Comparison of ENCODE assay signal across 8 mouse cellular contexts in the genomic region with DNA sequence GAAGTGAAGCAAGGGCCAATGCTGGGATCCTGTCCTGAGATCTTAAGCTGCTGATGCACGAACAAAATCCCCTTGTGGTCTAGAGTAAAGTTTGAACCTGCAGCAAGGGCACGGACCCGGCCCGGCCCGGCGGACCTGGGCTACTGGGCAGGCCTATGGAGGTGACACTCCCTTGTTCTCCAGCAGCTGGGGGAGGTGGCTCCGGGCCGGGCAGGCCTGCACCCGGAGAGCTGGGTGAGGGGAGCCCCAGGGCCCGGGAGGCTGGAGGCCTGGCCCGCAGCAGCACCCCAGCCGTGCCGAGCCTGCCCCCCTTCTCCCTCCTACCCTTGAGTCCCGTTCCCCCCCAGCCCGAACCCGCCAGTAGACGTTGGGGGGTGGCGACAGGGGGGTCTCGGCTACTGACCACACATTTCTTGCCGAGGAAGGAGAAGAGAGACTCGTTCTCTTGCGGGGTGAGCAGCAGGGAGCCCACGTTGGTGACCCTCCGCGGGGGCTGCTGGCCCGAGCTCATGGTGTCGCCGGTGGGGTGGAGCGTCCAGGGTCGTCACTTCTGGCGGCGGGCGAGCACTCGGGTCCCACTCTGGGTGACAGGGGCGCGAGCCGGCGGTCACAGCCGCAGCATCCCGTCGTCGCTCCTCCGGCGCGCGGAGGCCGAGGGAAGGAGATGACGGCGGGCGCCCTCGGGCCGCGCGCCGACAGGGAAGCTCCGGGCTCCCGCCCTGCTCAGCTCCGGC. TPM values are rescaled to one million over a fixed set of nuclear protein-coding genes. Genes with fewer than 3 reads are reported as not detected.
DNase-seq lines count a peak whose midpoint lies in the region; ATAC-seq and TF ChIP-seq lines count a peak whose summit lies in the region.

No protein-coding gene starts in this region.

- no peak for TF ChIP-seq POLR2A in cortical plate, adult 2 months (IDR thresholded peaks at IDR 0.05; ENCODE audit: extremely low read depth, insufficient read depth, low read length)

- WGBS in midbrain, embryonic 11.5 days = under 1% methylated on average over 54 of the region's 58 CpGs

- intact Hi-C loops in left cerebral cortex, adult 2 months (cut with DNase I) = no loop called here
- intact Hi-C loops in left cerebral cortex, postnatal 36 days (cut with DNase I) = loop anchor here (5.0 to 10.0 kb wide), 2 partner anchors 37 to 291 kb away; a partner anchor contains a TSS

- peaks cover 6% of the 10 kb centered on the region; the same call in 1 of the 2 replicates for H3K4me1 ChIP-seq in cortical plate, adult 2 months (ENCODE audit: control insufficient read depth, insufficient read depth, low read length)
- H3K4me1 ChIP-seq in midbrain, embryonic 11.5 days (ENCODE audit: control insufficient read depth, insufficient read depth, low read length) = peaks cover 7% of the 10 kb centered on the region

- H3K9me3 ChIP-seq in midbrain, embryonic 11.5 days (ENCODE audit: control insufficient read depth, low read length) = no peaks in the 10 kb centered on the region

- TF ChIP-seq CTCF in left cerebral cortex, adult 2 months (IDR thresholded peaks at IDR 0.05) = no peak; the same call in 1 of the 2 replicates
- TF ChIP-seq CTCF in cortical plate, adult 2 months (IDR thresholded peaks at IDR 0.05; ENCODE audit: extremely low read depth, insufficient read depth, low read length) = no peak

- peak; percentile 78 for ATAC-seq in midbrain, embryonic 11.5 days (ENCODE audit: low FRiP score)

- peak overlapping the region; percentile 92 for H3K4me2 ChIP-seq in midbrain, embryonic 11.5 days

- peak overlapping the region; percentile 96 for H3K4me3 ChIP-seq in left cerebral cortex, adult 2 months
- H3K4me3 ChIP-seq in cortical plate, adult 2 months (ENCODE audit: insufficient read depth, low read length) = peak overlapping the region; percentile 85
- peak overlapping the region; percentile 94 for H3K4me3 ChIP-seq in midbrain, embryonic 11.5 days (ENCODE audit: low read depth, low read length)

- H3K9ac ChIP-seq in midbrain, embryonic 11.5 days (ENCODE audit: low read length) = peak overlapping the region; percentile 97

- peak overlapping the region; percentile 89 for H3K27ac ChIP-seq in left cerebral cortex, adult 2 months
- peak overlapping the region; percentile 96 for H3K27ac ChIP-seq in cortical plate, adult 2 months (ENCODE audit: insufficient read depth, low read length)
- H3K27ac ChIP-seq in midbrain, embryonic 11.5 days (ENCODE audit: low read depth, low read length) = peak overlapping the region; percentile 93

- H3K36me3 ChIP-seq in midbrain, embryonic 11.5 days (ENCODE audit: control insufficient read depth, insufficient read depth, low read length) = no peaks in the 10 kb centered on the region

- peak; percentile 39 to 47 for DNase-seq in left cerebral cortex, adult 2 months (ENCODE audit: extremely low spot score in 1 of 2, low spot score in 2 of 2)
- DNase-seq in left cerebral cortex, adult 11 months (ENCODE audit: low spot score) = no peak
- DNase-seq in gastrocnemius, postnatal 25 days = peak; percentile 57
- DNase-seq in induced T-regulatory cell, adult 2 months (ENCODE audit: low read depth) = peak; percentile 74
- DNase-seq in left cerebral cortex, postnatal 36 days (ENCODE audit: low spot score in 2 of 2) = peak; percentile 41 to 52
- no peak for DNase-seq in midbrain, embryonic 11.5 days (ENCODE audit: low spot score, missing footprints)
- peak; percentile 30 to 48 for DNase-seq in spleen, postnatal 36 days (ENCODE audit: low spot score in 2 of 2)

- no peaks in the 10 kb centered on the region for H3K27me3 ChIP-seq in midbrain, embryonic 11.5 days (ENCODE audit: control insufficient read depth, insufficient read depth, low read length)

RNA-seq across cellular contexts. Expression of a gene that starts 0.5 kb away (rescaled TPM):
- total RNA-seq in left cerebral cortex, adult 2 months (2021) = 100 to 1,000 TPM; 123 to 124 TPM
- polyA plus RNA-seq in cortical plate, adult 2 months (2012; rRNA removed) = 56.4 and 58.5 TPM in 2 replicates
- 10 to 100 TPM; 14.0 to 17.1 TPM for total RNA-seq in gastrocnemius, postnatal 25 days (2021)
- 100 to 1,000 TPM; 123 to 129 TPM for total RNA-seq in left cerebral cortex, postnatal 36 days (2021)
- polyA plus RNA-seq in midbrain, embryonic 11.5 days (2014; fragmentation: Nextera tagmentation; extraction: Ambion mirVana) = 47.0 and 50.7 TPM in 2 replicates

Comparison
In these comparisons a context has a peak if more than half of its experiments do, and no peak if none do; other contexts are left out.
1. DNase-seq: peak in left cerebral cortex, adult 2 months (2 of 2), gastrocnemius, postnatal 25 days (single experiment), induced T-regulatory cell, adult 2 months (single experiment), left cerebral cortex, postnatal 36 days (2 of 2) and spleen, postnatal 36 days (2 of 2); none in left cerebral cortex, adult 11 months (single experiment) and midbrain, embryonic 11.5 days (single experiment).
2. RNA of a gene that starts 0.5 kb away (total RNA-seq): 123 to 129 TPM in left cerebral cortex, postnatal 36 days and 123 to 124 TPM in left cerebral cortex, adult 2 months; 14.0 to 17.1 TPM in gastrocnemius, postnatal 25 days; every median in the first group is over 4 times any median in the second.
3. Peak in every context shown above with its lines, with median percentiles within 50 percentile points of each other: H3K27ac ChIP-seq and H3K4me3 ChIP-seq.